Mouse (Mus musculus) ES-CJ7 (cell line): ENCODE results near the gene Foxo3.

ENCODE experiments used
- DNase-seq: peaks from one replicate; pipeline ENCODE4 v3.0.0; 2011; ENCODE audit warnings: low read depth, low spot score

The Foxo3 gene

GRCm38 (mm10) chr10:42251749-42252323 lies 24.7 kb downstream of the Foxo3 start:
- no peak for DNase-seq

- DNase-seq = no peak
Measured at GRCm38 (mm10) chr10:42251203-42251602, 25.4 kb downstream of the Foxo3 start.

- no peak for DNase-seq
Measured at GRCm38 (mm10) chr10:42249965-42250364, 26.6 kb downstream of the Foxo3 start.

- no peak for DNase-seq
Measured at GRCm38 (mm10) chr10:42248644-42249043, 27.9 kb downstream of the Foxo3 start.

- no peak for DNase-seq
Measured at GRCm38 (mm10) chr10:42248156-42248555, 28.4 kb downstream of the Foxo3 start.

- peak; percentile 37 for DNase-seq
Measured at GRCm38 (mm10) chr10:42247125-42247816, 29.3 kb downstream of the Foxo3 start.

GRCm38 (mm10) chr10:42246483-42246882 lies 30.1 kb downstream of the Foxo3 start:
- DNase-seq = peak; percentile 88

- DNase-seq = no peak
Measured at GRCm38 (mm10) chr10:42245636-42246035, 30.9 kb downstream of the Foxo3 start.

- DNase-seq = no peak
Measured at GRCm38 (mm10) chr10:42245256-42245601, 31.3 kb downstream of the Foxo3 start.

- DNase-seq = no peak
Measured at GRCm38 (mm10) chr10:42244420-42245255, 31.9 kb downstream of the Foxo3 start.

GRCm38 (mm10) chr10:42243925-42244324 lies 32.6 kb downstream of the Foxo3 start:
- DNase-seq = peak; percentile 14

GRCm38 (mm10) chr10:42242484-42242883 lies 34.1 kb downstream of the Foxo3 start:
- DNase-seq = no peak

GRCm38 (mm10) chr10:42241775-42242174 lies 34.8 kb downstream of the Foxo3 start:
- no peak for DNase-seq

GRCm38 (mm10) chr10:42239810-42240111 lies 36.8 kb downstream of the Foxo3 start:
- DNase-seq = no peak

GRCm38 (mm10) chr10:42238923-42239809 lies 37.4 kb downstream of the Foxo3 start:
- no peak for DNase-seq

- DNase-seq = no peak
Measured at GRCm38 (mm10) chr10:42238296-42238695, 38.3 kb downstream of the Foxo3 start.

- DNase-seq = no peak
Measured at GRCm38 (mm10) chr10:42237556-42237955, 39.0 kb downstream of the Foxo3 start.

GRCm38 (mm10) chr10:42235321-42235720 lies 41.2 kb downstream of the Foxo3 start:
- DNase-seq = no peak

GRCm38 (mm10) chr10:42232977-42233376 lies 43.6 kb downstream of the Foxo3 start:
- DNase-seq = no peak

GRCm38 (mm10) chr10:42231847-42232246 lies 44.7 kb downstream of the Foxo3 start:
- no peak for DNase-seq

- no peak for DNase-seq
Measured at GRCm38 (mm10) chr10:42231100-42231541, 45.4 kb downstream of the Foxo3 start.
